Mouse (Mus musculus) heart, adult 8-10 months (tissue): ENCODE measurements around the gene Yes1. TPM values are rescaled to one million over a fixed set of nuclear protein-coding genes. Genes with fewer than 3 reads are reported as not detected.
"Not testable (repeated sequence)": the region's sequence is repeated elsewhere in the genome, so short reads cannot be mapped to it uniquely, and the experiment has no call there.

ENCODE experiments used
- DNase-seq: peaks from one replicate; pipeline ENCODE4 v3.0.0; 2022; ENCODE audit warnings: low spot score
- total RNA-seq, 4 experiments: library from RNA; stranded (reverse); gene quantifications; 2 replicates each; pipeline ENCODE4 v1.2.4; 2022

The Yes1 gene
- 10 to 100 TPM; 14.7 to 19.0 (median 17.0) TPM for total RNA-seq

- peak; percentile 78 for DNase-seq
Measured at GRCm38 (mm10) chr5:32610801-32611340, at the start of gene Yes1. TSS of gene Yes1 (plus strand) at chr5:32611171.

- DNase-seq = no peak
Measured at GRCm38 (mm10) chr5:32564697-32565096, 46.3 kb upstream of the Yes1 start.

DNA sequence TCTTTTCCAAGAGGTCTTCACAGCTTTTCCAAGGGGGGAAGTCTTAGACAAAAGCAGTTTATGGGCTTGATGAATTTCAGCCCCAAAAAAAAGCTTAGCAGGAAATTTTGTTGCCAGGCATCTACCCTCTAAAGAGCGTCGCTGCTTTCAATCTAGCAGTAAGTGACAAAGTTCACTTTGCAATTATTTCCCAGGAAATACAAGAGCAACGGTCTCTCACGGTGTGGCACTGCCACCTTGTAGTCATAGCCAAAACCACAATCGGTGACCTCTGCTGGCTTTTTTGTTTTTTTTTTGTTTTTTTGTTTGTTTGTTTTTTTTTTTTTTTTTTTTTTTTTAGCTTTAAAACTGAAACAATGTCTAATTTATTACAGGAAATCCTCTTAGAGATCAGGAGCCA, 39.2 kb upstream of the Yes1 start:
- no peak for DNase-seq

GRCm38 (mm10) chr5:32588136-32588535, 22.8 kb upstream of the Yes1 start:
- DNase-seq = peak; percentile 66

- peak; percentile 62 for DNase-seq
Measured at GRCm38 (mm10) chr5:32593793-32594192, 17.2 kb upstream of the Yes1 start.

DNA sequence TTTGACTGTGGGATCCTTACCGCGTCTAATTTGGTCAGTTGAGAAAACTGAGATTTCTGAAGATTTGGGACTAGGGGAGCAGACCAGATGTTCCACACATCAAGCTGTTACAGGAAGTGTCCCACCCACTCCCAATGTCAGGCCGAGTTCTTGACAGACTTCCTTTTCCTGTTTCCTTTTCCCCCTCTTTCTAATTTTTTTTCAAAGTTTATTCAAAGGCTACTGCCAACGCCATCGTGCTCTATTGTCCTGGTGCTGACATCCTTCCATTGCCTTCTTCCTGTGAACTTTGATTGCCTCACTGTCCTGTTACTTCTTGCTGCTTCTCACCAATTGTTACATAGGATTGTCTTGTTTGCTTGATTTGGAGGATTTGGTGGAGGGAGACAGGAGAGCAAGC, 16.6 kb upstream of the Yes1 start:
- DNase-seq = peak; percentile 70

GRCm38 (mm10) chr5:32605911-32606310, 5.1 kb upstream of the Yes1 start:
- no peak for DNase-seq

GRCm38 (mm10) chr5:32607776-32608355, 3.1 kb upstream of the Yes1 start:
- DNase-seq = peak; percentile 62

- DNase-seq = no peak
Measured at GRCm38 (mm10) chr5:32608516-32608915, 2.5 kb upstream of the Yes1 start.

- DNase-seq = peak; percentile 52
Measured at GRCm38 (mm10) chr5:32610064-32610800, 739 bp upstream of the Yes1 start.

- DNase-seq = peak; percentile 32
Measured at GRCm38 (mm10) chr5:32611341-32611961, 480 bp downstream of the Yes1 start.

DNA sequence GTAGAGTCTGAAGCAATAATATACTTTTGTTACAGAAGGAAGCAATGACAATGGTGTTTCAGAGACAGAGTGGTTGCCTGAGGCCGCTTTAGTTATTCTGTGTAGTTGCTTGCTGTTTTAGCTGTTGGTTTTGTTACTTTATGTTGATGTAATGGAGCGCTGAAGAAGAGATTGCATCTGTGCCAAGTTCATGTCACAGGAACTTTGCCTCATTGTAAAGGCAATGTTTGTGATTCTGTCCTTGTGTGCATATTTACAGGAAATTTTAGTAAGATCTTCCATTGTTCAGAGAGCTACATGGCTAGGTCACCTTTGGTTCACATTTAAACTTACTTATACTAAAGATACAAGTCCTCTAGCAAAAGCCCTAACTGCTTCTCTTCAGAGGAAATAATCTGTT, 3.3 kb downstream of the Yes1 start:
- DNase-seq = no peak

- peak; percentile 40 for DNase-seq
Measured at GRCm38 (mm10) chr5:32614691-32615090, 3.7 kb downstream of the Yes1 start.

DNA sequence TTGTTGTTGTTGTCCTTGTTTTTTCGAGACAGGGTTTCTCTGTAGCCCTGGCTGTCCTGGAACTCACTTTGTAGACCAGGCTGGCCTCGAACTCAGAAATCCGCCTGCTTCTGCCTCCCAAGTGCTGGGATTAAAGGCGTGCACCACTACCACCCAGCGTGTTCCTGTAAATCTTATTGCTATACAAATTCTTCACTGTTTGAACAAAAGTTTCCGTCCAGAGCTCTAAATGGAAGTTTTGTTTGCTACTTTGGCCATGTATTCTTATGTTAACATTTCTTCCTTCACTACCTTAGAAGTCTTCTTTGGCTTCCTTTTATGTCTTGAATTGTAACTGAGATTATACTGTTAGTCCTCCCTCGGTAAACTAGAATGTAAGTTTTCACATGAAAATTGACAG, 5.5 kb downstream of the Yes1 start:
- DNase-seq = not testable (repeated sequence)

DNA sequence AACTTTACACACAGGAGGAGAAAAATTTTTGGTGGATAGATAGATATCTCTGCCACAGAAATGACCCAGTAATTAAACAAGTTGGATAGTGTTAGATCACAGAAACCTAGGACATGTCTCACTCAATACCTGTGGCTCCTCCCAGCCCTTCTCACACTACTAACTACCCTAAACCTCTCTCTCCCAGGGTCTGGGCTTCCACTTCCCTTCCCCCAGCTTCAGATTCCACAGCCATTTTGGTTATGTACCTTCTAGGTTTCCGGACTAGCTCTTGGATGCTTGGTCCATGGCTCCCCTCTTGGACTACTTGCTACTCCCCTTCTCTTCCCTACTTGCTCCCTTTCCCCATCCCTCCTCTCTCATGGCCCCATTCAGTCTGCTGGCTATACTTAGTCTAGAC, 6.9 kb downstream of the Yes1 start:
- no peak for DNase-seq

DNA sequence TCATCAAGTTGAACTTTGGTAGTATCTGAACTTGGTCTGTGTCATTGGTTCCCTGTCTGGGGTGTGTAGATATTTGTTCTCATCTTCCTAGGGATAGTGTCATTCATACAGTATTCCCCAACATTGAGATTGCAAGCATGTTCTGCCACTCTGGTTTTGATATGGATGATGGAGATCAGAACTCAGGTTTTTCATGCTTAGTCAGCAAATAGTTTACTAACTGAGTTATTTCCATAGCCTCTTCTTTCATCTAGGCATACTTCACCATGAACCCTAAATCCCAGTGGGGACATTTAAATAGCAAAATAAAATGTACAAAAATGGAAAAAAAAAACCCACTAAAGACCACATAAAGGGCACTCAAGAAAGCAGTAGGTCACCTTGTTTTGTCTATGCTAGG, 12.7 kb downstream of the Yes1 start:
- no peak for DNase-seq

- DNase-seq = no peak
Measured at GRCm38 (mm10) chr5:32624777-32625176, 13.8 kb downstream of the Yes1 start.

- peak; percentile 42 for DNase-seq
Measured at GRCm38 (mm10) chr5:32633185-32633584, 22.2 kb downstream of the Yes1 start.

DNA sequence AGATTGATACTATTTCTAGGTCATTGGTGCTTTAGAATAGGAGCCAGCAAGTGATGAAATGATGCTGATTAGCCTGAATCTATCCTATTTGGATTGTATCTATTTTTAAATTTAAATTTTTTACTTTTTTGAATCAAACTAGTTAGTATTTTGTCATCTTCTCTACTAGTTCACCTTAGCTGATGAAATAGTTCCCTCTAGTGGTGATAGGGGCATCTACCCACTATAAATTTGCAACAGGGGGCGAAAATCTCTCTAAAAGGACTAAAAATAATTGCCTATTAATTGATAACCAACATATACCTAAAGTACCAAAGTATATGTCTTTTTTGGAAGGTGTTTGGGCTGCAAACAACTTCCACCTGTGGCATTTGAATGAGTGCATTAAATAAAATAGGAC, 46.4 kb downstream of the Yes1 start:
- peak; percentile 26 for DNase-seq

DNA sequence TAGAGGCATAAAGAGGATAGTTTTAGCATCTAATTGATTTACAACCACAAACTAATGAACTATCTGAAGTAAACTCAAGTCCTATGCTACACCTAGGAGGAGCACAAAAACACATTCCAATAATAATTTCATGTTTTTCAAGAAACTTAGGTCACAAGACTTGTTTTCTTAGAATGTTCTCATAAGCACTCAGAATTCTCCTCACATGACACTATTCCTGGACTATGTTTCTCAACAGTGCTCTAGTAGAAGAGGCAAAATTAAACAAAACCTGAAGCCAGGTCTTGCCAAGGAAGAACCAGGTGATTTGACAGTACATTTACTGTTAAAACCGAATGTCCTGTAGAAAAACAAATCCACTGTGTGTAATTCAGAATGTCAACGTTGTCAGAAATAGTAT, 71.5 kb downstream of the Yes1 start:
- DNase-seq = no peak

DNA sequence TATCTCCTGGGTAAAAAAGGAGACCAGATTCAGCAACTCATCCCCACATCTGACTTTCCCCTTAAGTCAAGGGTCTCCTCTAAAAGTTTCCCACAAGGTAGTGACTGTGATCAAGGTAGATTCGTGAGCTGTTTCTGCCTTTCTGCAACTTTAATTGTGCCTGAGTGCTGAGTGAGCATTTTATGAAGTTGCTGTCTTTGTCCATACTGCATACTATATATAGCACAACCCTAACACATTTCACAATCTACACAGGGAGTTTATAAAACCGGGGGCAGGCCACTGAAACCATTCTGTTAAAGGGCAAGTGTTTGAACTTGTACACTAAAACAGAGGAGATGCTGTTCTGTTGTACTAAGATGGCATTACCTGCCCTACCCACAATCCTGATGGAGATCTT, 82.4 kb downstream of the Yes1 start:
- no peak for DNase-seq

DNA sequence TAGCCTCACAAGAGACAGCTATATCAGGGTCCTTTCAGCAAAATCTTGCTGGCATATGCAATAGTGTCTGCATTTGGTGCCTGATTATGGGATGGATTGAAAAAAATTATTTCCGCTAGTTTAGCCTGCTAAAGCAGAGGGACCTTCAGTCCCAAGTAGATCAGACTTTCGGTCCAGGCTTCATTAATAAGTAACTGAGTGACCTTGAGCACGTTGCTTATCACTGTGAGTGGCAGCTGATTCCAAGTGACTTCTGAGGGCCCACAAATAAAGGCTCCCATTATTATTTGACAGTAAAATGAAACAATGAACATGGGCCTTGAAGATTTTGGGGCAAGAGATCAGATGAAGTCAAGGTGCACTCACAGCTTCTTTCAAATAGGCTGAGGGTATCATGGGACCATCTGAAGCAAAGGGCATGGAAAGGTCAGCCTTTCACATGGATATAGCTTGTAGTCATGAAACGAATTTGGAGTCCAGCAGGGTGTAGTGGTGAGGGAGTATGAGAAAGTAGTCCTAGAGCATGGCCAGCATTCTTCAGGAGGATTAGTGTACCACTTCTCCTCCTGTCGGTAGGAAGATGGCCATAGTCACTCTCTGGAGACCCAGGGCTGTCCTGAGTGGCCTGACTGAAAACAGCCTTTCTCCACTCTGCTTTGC, 86.4 kb downstream of the Yes1 start:
- DNase-seq = no peak
